Mouse (Mus musculus): ENCODE results near the gene Exoc3l.

DNA sequence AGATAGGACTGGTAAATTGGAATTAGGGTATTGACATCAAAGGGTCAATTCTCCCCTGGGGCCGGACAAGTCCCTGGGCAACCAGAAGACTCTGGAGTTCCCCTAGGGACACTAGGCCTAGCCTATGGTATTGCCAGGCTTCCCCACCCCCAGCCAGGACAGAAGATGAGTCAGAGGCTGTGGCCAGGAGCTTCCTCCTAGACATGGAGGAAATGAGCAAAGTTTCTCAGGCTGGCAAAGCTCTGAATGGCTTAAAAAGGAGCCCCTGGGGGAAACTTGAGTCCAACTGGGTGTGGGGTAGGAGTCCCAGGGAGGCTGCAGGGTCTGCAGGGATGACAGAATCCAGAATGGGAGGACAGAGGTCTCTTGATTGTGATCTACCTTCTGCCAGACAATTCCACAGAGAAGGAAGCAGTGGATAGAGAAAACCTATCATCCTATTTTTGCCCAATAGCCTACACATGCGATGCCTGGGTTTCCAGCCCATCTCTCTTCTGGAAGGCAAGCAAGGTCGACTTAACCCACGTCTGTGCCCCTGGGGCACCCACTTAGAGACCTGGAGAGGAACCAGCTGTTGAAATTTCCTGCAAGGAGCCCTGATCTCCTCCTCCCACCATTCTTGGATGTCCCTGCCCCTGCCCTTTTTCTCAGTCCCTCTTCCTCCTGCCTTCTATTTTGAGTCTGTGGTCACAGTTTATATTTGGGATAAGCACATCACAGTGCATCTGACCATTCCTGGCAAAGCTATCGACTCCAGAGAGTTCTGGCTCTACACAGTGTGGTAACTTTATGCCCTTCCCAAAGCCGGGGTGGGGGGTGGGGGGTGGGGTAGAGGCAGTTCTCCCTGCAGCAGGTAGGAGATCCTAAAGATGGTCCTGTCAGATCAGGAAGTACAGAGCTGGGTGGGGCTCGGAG lies 49.4 kb upstream of the Exoc3l start:
- TF ChIP-seq CTCF (IDR thresholded peaks at IDR 0.05; ENCODE audit: control insufficient read depth, insufficient read depth, low read length) (no peak), POLR2A (IDR thresholded peaks at IDR 0.05; ENCODE audit: borderline replicate concordance, control insufficient read depth, low read depth, low read length) (no peak)

Measured in bone marrow, adult 2 months (tissue).